Mouse (Mus musculus): ENCODE measurements around the gene Fgfr2. TPM values are rescaled to one million over a fixed set of nuclear protein-coding genes. Genes with fewer than 3 reads are reported as not detected.

The Fgfr2 gene
- polyA plus RNA-seq, 1 experiment, result 14.8 TPM

DNA sequence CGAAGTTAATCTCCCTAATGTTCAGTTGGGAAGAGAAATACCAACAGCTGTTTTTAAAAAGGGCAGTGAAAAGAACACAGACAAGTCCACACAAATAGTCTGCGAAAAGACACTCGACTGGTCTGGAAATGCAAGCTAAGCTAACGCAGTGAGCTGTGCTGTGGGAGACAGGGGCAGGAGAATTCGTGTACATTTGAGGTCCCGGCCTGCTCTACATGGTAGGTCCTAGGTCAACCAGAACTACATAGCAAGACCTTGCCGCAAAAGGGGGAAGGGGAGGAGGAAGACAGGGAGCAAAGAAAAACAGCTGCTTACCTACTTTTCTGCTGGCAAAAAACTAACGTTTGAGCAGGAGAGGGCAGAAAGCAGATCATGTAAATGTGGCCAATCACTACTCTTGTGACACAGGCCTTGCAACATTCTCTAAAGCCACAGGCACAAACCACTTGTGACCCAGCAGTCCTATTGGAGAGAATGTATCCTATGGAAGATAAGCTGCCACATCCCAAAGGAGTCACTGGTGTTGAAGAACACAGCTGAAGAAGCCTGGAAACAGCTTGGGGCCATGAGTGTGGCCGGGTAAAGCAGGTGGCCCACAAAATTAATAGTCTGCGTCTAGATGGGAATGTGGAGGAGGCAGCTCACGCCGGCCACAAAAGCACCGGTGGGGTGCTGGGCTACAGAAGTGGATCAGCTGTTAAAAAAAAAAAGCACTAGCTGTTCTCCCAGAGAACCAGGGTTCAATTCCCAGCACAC is 396.9 kb downstream of the Fgfr2 start:
- Histone ChIP-seq H3K27me3 (replicated peaks; ENCODE audit: control insufficient read depth, insufficient read depth, low read length) (no peaks in the 10 kb centered on the region), H3K27ac (ENCODE audit: insufficient read depth, low read depth, low read length) (peak overlapping the region; percentile 43), H3K4me1 (ENCODE audit: control insufficient read depth, insufficient read depth, low read length) (peaks cover 39% of the 10 kb centered on the region), H3K36me3 (ENCODE audit: control insufficient read depth, insufficient read depth, low read length) (no peaks in the 10 kb centered on the region), H3K4me3 (ENCODE audit: insufficient read depth, low read depth, low read length) (no peak overlapping the region)
- peak; percentile 31 for DNase-seq
- TF ChIP-seq CTCF (conservative IDR thresholded peaks at IDR 0.05; ENCODE audit: insufficient read depth, insufficient read length, low read depth, low read length) (no peak), POLR2A (IDR thresholded peaks at IDR 0.05; ENCODE audit: low read depth, low read length) (no peak)
- 51% methylated on average over 13 of the region's 13 CpGs for WGBS

DNA sequence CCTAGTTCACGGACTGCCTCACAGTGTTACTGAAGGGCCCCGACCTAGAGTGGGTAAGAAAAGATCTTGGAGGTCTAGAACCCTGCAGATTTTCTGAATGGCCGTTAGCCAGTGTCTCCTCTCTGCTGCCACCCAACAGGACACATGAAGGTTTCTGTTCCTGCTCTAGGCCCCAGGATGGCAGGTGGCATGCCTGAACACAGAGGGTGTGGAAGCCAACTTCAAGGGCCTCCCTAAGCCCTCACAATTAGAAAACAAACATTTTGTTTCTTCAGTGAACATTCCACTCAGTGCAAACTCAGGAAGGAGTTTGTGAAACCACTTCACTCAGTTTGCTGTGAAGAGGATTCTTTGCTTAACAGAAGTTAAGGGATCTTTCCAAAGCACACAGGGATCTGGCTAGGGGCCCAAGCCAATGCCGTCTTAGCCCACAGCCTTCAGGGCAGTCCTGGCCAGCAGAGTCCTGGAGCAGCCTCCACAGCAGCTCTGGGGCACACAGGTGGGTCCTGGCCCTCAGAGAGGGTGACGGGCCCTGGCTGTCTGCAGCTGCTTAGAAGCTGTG is 398.6 kb downstream of the Fgfr2 start:
- no peaks in the 10 kb centered on the region for H3K36me3 ChIP-seq (ENCODE audit: control insufficient read depth, insufficient read depth, low read length)
- 53% methylated on average over 5 of the region's 5 CpGs for WGBS
- H3K4me3 ChIP-seq (ENCODE audit: insufficient read depth, low read depth, low read length), result no peak overlapping the region
- H3K27me3 ChIP-seq (replicated peaks; ENCODE audit: control insufficient read depth, insufficient read depth, low read length), result no peaks in the 10 kb centered on the region
- peak; percentile 60 for DNase-seq
- TF ChIP-seq POLR2A (IDR thresholded peaks at IDR 0.05; ENCODE audit: low read depth, low read length) (no peak), CTCF (conservative IDR thresholded peaks at IDR 0.05; ENCODE audit: insufficient read depth, insufficient read length, low read depth, low read length) (no peak)
- H3K27ac ChIP-seq (ENCODE audit: insufficient read depth, low read depth, low read length), result peak overlapping the region; percentile 79
- H3K4me1 ChIP-seq (ENCODE audit: control insufficient read depth, insufficient read depth, low read length), result peaks cover 39% of the 10 kb centered on the region

DNA sequence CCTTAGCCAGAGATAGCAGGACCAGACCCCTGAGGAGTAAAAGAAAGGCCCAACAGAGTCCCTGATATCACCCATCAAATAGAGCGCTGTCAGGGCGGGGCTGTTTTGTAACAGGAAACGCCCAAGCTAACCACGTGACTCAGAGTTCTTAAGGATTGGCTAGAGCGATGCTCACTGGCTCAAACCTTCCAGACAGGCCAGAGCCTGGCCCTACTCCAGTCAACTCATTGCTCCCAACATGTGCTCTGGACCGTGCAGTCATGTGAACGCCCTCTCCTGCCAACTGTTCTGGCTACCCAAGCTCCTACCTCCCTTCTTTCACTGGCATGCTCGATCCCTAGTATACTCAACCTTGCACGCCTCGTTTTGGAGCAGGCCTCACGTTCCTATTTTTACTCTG is 399.2 kb downstream of the Fgfr2 start:
- no peak overlapping the region for H3K4me3 ChIP-seq (ENCODE audit: insufficient read depth, low read depth, low read length)
- peaks cover 36% of the 10 kb centered on the region for H3K4me1 ChIP-seq (ENCODE audit: control insufficient read depth, insufficient read depth, low read length)
- no peaks in the 10 kb centered on the region for H3K27me3 ChIP-seq (replicated peaks; ENCODE audit: control insufficient read depth, insufficient read depth, low read length)
- peak; percentile 98 for DNase-seq
- no peaks in the 10 kb centered on the region for H3K36me3 ChIP-seq (ENCODE audit: control insufficient read depth, insufficient read depth, low read length)
- peak overlapping the region; percentile 79 for H3K27ac ChIP-seq (ENCODE audit: insufficient read depth, low read depth, low read length)
- 17% methylated on average over 11 of the region's 11 CpGs for WGBS
- TF ChIP-seq POLR2A (IDR thresholded peaks at IDR 0.05; ENCODE audit: low read depth, low read length) (no peak), CTCF (conservative IDR thresholded peaks at IDR 0.05; ENCODE audit: insufficient read depth, insufficient read length, low read depth, low read length) (no peak)

DNA sequence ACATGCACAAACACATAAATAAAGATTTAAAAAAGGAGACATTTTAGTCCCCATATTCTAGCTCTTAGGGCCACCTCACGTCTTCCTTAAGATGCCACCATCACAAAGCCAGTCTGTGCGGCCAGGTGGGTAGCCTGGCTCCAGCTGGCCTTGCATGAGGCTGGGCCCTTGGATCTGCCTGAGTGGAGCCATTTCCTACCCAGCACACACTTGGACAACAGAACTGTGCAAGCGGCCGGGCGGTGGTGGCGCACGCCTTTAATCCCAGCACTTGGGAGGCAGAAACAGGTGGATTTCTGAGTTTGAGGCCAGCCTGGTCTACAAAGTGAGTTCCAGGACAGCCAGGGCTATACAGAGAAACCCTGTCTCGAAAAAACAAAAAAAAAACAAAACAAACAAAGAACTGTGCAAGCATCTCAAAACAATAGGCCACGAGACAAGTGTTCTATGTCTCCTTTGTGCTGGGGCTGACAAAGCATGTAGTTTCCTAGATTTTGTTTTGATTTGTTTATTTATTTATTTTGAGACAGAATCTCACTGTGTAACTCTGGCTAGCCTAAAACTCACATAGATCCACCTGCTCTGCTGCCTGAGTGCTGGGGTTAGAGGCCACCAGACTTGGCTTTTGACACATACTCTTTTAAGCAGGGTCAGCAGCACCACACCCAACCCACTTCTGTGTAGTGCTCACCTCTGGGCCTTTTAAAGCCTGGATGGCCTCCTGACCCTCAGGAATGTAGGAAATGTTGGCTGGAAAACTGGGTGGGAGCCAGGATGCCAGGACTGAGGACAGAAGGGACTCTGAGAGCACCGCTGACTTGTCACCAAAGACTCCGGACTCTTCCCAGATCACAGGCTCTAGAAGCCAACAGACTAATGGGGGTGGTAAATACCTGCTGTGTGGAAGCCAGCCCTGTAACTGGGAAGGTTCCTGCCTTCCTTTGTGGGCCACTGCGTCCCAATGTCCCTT is 400.5 kb downstream of the Fgfr2 start:
- Histone ChIP-seq H3K36me3 (ENCODE audit: control insufficient read depth, insufficient read depth, low read length) (no peaks in the 10 kb centered on the region), H3K4me1 (ENCODE audit: control insufficient read depth, insufficient read depth, low read length) (peaks cover 36% of the 10 kb centered on the region), H3K27ac (ENCODE audit: insufficient read depth, low read depth, low read length) (peak overlapping the region; percentile 64), H3K27me3 (replicated peaks; ENCODE audit: control insufficient read depth, insufficient read depth, low read length) (no peaks in the 10 kb centered on the region), H3K4me3 (ENCODE audit: insufficient read depth, low read depth, low read length) (no peak overlapping the region)
- no peak for TF ChIP-seq CTCF (conservative IDR thresholded peaks at IDR 0.05; ENCODE audit: insufficient read depth, insufficient read length, low read depth, low read length)
- TF ChIP-seq POLR2A (IDR thresholded peaks at IDR 0.05; ENCODE audit: low read depth, low read length), result no peak
- peak; percentile 81 for DNase-seq
- 75% methylated on average over 12 of the region's 12 CpGs for WGBS

DNA sequence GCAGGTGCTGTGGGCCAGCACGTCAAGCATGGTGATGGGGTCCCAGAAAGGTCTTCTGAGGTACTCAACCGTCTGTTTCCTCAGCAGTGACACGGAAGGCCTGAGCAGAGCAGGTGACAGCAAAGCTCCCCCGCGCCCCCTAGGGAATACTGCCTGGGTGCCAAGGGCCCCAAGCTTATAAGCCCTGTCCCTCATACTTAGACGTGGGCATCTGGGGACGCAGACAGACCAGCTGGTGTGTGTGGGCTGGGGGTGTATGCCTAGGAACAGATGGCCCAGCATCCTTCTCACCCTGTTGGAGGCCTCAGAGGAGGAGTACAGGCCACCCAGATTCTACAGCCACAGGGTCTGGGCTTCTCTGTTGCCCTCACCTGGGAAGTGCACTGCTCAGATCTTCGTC is 402.6 kb downstream of the Fgfr2 start:
- no peaks in the 10 kb centered on the region for H3K27me3 ChIP-seq (replicated peaks; ENCODE audit: control insufficient read depth, insufficient read depth, low read length)
- no peak for TF ChIP-seq POLR2A (IDR thresholded peaks at IDR 0.05; ENCODE audit: low read depth, low read length)
- no peak for TF ChIP-seq CTCF (conservative IDR thresholded peaks at IDR 0.05; ENCODE audit: insufficient read depth, insufficient read length, low read depth, low read length)
- H3K4me1 ChIP-seq (ENCODE audit: control insufficient read depth, insufficient read depth, low read length), result peaks cover 32% of the 10 kb centered on the region
- H3K36me3 ChIP-seq (ENCODE audit: control insufficient read depth, insufficient read depth, low read length), result no peaks in the 10 kb centered on the region
- H3K4me3 ChIP-seq (ENCODE audit: insufficient read depth, low read depth, low read length), result no peak overlapping the region
- WGBS, result 75% methylated on average over 8 of the region's 8 CpGs
- no peak for DNase-seq
- peak overlapping the region; percentile 10; the same call in 1 of the 2 replicates for H3K27ac ChIP-seq (ENCODE audit: insufficient read depth, low read depth, low read length)

DNA sequence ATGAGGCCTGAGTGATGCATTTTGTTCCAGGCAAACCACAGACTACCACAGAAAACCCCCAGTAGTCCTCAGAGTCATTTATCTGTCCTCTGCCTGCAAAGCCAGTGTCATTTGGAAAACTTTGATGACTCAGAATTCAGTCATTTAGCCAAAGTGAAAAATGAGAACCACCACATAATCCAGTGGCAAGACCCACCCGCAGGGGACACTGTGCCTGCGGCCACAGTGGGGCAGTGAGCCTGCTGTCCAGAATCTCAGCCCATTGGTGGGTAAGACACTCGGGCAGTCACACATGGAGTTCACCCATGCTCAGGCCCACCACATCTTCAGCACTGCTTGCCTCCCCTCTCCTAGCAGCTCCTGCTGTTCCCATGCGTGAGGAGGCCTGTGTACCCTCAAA is 403.6 kb downstream of the Fgfr2 start:
- DNase-seq, result no peak
- TF ChIP-seq CTCF (conservative IDR thresholded peaks at IDR 0.05; ENCODE audit: insufficient read depth, insufficient read length, low read depth, low read length) (no peak), POLR2A (IDR thresholded peaks at IDR 0.05; ENCODE audit: low read depth, low read length) (no peak)
- WGBS, result 87% methylated on average over 4 of the region's 4 CpGs
- H3K27ac ChIP-seq (ENCODE audit: insufficient read depth, low read depth, low read length), result no peak overlapping the region
- H3K27me3 ChIP-seq (replicated peaks; ENCODE audit: control insufficient read depth, insufficient read depth, low read length), result no peaks in the 10 kb centered on the region
- H3K36me3 ChIP-seq (ENCODE audit: control insufficient read depth, insufficient read depth, low read length), result no peaks in the 10 kb centered on the region
- H3K4me1 ChIP-seq (ENCODE audit: control insufficient read depth, insufficient read depth, low read length), result peaks cover 25% of the 10 kb centered on the region
- no peak overlapping the region for H3K4me3 ChIP-seq (ENCODE audit: insufficient read depth, low read depth, low read length)

All from kidney, adult 2 months (tissue).